Mouse (Mus musculus): ENCODE measurements around the gene Tmem217. TPM values are rescaled to one million over a fixed set of nuclear protein-coding genes. Genes with fewer than 3 reads are reported as not detected.

Gene Tmem217
- polyA plus RNA-seq, 1 experiment from 2014 or later = 1.8 TPM

GRCm38 (mm10) chr17:29491591-29492268, 60.5 kb downstream of the Tmem217 start:
- Histone ChIP-seq H3K4me1 (peaks cover 15% of the 10 kb centered on the region), H3K4me3 (peak overlapping the region; percentile 81), H3K9ac (peak overlapping the region; percentile 88), H3K36me3 (peaks cover 19% of the 10 kb centered on the region), H3K4me2 (replicated peaks) (peak overlapping the region; percentile 74), H3K27ac (peak overlapping the region; percentile 96), H3K27me3 (no peaks in the 10 kb centered on the region), H3K9me3 (no peaks in the 10 kb centered on the region)
- WGBS = under 1% methylated on average over 48 of the region's 48 CpGs
- ATAC-seq (ENCODE audit: insufficient number of reproducible peaks, insufficient read depth, low FRiP score, low TSS enrichment) = no peak

DNA sequence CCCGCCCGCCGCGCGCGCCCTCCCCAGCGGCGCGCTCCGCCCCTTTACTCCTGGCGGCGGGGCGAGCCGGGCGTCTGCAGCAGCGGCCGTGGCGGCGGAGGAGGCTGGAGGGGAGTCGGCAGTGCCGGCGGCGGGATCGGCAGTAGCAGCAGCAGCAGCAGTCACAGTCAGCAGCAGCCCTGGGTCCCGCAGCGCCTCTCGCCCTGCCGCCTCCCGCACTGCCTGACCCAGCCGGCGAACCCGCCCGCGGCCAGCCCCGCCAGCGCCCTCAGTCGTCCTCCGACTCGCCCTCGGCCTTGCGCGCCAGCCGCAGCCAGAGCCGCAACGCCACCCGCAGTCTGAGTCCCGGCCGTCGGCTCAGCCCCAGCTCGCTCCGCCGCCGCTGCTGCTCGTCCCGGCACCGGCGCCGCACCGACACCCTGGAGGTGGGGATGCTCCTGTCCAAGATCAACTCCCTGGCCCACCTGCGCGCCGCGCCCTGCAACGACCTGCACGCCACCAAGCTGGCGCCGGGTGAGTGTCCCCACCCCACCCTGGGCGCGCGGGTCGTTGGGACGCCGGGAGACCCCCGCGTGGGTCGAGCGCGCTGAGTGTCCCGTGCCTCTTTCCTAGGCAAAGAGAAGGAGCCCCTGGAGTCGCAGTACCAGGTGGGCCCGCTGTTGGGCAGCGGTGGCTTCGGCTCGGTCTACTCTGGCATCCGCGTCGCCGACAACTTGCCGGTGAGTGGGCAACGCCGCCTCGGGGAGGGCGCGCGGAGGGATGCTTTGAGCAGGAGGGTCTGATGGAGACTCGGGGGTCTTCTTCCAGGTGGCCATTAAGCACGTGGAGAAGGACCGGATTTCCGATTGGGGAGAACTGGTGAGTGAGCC, 61.2 kb downstream of the Tmem217 start, which contains the start of gene Pim1:
Gene Pim1 (plus strand): TSS at position 41 of the 869 bp plus-strand sequence.
- Histone ChIP-seq H3K4me1 (peaks cover 15% of the 10 kb centered on the region), H3K4me3 (peak within 1 kb of the TSS; percentile 81), H3K27ac (peak within 1 kb of the TSS; percentile 96), H3K9me3 (no peaks in the 10 kb centered on the region), H3K36me3 (peaks cover 15% of the 10 kb centered on the region), H3K4me2 (replicated peaks) (peak within 1 kb of the TSS; percentile 74), H3K9ac (peak within 1 kb of the TSS; percentile 88), H3K27me3 (no peaks in the 10 kb centered on the region)
- WGBS = under 1% methylated on average over 83 of the region's 99 CpGs
- ATAC-seq (ENCODE audit: insufficient number of reproducible peaks, insufficient read depth, low FRiP score, low TSS enrichment) = peak; percentile 69

GRCm38 (mm10) chr17:29489971-29490712, 62.0 kb downstream of the Tmem217 start:
- peak; percentile 80 for ATAC-seq (ENCODE audit: insufficient number of reproducible peaks, insufficient read depth, low FRiP score, low TSS enrichment)
- peak overlapping the region; percentile 88 for H3K9ac ChIP-seq
- under 1% methylated on average over 51 of the region's 68 CpGs for WGBS

DNA sequence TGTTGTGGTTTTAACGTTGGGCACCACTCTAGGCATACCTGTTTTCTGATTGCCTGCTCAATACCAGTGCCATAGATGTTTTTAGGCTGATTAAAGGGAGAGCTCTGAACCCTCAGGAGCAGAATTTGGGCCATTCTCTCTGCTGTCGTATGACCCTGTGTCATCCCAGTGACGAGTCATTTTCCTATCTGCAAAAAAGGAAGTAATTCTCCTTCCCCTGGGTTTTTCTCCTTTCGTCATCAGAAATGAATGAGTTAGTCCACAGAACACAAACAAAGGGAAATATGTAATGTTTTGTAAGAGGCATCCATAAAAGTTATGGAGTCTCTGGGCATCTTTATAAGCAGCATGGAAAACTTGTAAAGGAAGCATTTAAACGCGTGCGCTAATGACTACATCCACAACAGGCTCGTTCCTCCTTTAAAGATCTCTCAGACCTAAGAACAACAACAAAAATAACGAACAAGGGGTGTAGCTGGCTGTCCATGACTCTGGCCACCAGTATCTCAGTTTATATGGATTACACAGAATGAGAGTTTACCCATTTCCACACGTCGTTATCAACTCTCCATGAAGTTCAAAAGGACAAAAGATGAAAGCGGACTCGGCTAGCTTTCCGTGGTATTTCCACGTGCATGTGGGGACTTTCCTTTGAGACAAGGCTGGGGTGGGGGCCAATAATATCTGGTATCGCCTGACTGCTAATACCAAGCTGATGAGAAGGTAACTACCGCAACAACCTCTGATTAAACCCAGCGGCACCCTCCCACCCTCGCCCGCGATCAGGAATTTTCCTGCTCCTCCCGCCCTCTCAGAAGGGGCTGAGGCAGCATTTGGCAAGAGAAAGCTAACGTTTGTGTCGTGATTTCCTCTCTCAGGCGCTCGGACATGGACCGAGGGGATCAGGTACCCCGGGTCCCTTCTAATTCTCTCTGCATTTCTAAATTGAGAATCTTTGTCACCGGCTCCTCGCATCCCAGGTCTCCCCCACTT, 62.9 kb downstream of the Tmem217 start:
- Histone ChIP-seq H3K36me3 (peaks cover 8% of the 10 kb centered on the region), H3K27ac (peak overlapping the region; percentile 96), H3K9me3 (no peaks in the 10 kb centered on the region), H3K27me3 (no peaks in the 10 kb centered on the region), H3K4me2 (replicated peaks) (peak overlapping the region; percentile 73), H3K4me3 (peak overlapping the region; percentile 81), H3K9ac (peak overlapping the region; percentile 88), H3K4me1 (peaks cover 15% of the 10 kb centered on the region)
- no peak for ATAC-seq (ENCODE audit: insufficient number of reproducible peaks, insufficient read depth, low FRiP score, low TSS enrichment)
- 7% methylated on average over 30 of the region's 30 CpGs for WGBS

More at GRCm38 (mm10) chr17:29489971-29490712, 62.0 kb downstream of the Tmem217 start:
- Histone ChIP-seq H3K27me3 (no peaks in the 10 kb centered on the region), H3K27ac (peak overlapping the region; percentile 96), H3K4me2 (replicated peaks) (peak overlapping the region; percentile 74), H3K4me1 (peaks cover 15% of the 10 kb centered on the region), H3K4me3 (peak overlapping the region; percentile 81), H3K36me3 (peaks cover 15% of the 10 kb centered on the region), H3K9me3 (no peaks in the 10 kb centered on the region)

DNA sequence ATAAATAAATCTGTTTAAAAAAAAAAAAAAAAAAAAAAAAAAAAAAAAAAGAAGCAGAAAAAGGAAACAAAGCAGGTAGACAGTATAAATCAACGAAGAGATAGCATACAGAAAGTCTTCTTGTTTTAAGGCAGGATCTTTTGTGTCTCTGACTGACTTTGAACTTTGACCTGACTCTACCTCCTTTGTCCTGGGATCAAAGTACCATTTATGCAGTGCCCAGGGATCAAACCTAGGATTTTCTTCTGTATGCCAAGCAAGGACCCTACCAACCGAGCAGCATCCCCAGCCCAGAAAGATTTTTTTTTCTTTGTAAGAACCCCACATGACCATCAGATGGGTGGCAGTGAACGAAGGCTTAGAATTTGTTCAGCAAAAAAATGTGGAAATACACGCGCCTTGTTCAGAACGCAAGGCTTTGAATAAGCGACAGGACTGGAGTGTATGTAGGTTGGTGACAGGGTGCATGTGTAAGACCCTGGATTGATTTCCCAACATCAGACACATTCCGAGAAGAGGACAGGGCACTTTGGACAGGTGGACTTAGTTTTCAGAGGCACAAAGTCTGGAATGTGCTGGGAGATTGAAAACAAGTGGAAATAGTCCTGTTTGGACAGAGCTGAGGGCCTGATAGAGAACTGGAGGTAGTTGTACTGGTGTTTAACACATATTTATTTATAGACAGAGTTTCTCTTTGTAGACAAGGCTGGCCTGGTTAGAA, 63.8 kb downstream of the Tmem217 start:
- peak overlapping the region; percentile 96; the same call in 1 of the 2 replicates for H3K27ac ChIP-seq
- WGBS = 78% methylated on average over 8 of the region's 8 CpGs
- H3K4me3 ChIP-seq = 0 out of 2 replicates have a peak overlapping the region, but pooled peaks have one; percentile 81

GRCm38 (mm10) chr17:29485336-29486233, 66.6 kb downstream of the Tmem217 start:
- ATAC-seq (ENCODE audit: insufficient number of reproducible peaks, insufficient read depth, low FRiP score, low TSS enrichment) = no peak
- Histone ChIP-seq H3K9ac (no peak overlapping the region), H3K9me3 (peaks cover 6% of the 10 kb centered on the region; the same call in 1 of the 2 replicates), H3K4me3 (no peak overlapping the region), H3K27me3 (no peaks in the 10 kb centered on the region), H3K4me1 (peaks cover 8% of the 10 kb centered on the region; the same call in 1 of the 2 replicates), H3K27ac (no peak overlapping the region), H3K4me2 (replicated peaks) (no peak overlapping the region), H3K36me3 (no peaks in the 10 kb centered on the region)
- WGBS = 65% methylated on average over 3 of the region's 3 CpGs

More for the DNA sequence above, 63.8 kb downstream of the Tmem217 start:
- no peaks in the 10 kb centered on the region; the same call in 1 of the 2 replicates for H3K36me3 ChIP-seq
- no peak overlapping the region for H3K9ac ChIP-seq
- 0 out of 2 replicates have a peak overlapping the region, but pooled peaks have one; percentile 73 for H3K4me2 ChIP-seq (replicated peaks)
- H3K9me3 ChIP-seq = no peaks in the 10 kb centered on the region
- H3K4me1 ChIP-seq = peaks cover 14% of the 10 kb centered on the region
- no peak for ATAC-seq (ENCODE audit: insufficient number of reproducible peaks, insufficient read depth, low FRiP score, low TSS enrichment)
- no peaks in the 10 kb centered on the region for H3K27me3 ChIP-seq

DNA sequence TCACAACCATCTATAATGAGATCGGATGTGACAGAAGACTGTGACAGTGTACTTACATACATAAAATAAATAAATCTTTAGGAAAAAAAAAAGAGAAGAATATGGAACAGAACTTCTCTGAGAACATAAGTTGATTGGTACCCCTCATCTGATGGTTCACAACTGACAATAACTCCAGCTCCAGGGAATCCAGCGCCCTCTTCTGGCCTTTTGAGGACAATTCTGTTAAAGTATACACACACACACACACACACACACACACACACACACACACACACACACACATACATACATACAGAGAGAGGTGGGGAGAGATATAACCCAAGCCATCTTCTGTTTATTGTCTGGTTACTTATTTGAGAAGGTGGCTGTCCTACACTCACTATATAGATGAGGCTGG, 67.8 kb downstream of the Tmem217 start:
- Histone ChIP-seq H3K27me3 (no peaks in the 10 kb centered on the region), H3K27ac (no peak overlapping the region), H3K4me1 (peaks cover 8% of the 10 kb centered on the region; the same call in 1 of the 2 replicates), H3K9ac (no peak overlapping the region), H3K9me3 (peaks cover 6% of the 10 kb centered on the region; the same call in 1 of the 2 replicates), H3K4me3 (no peak overlapping the region), H3K4me2 (replicated peaks) (no peak overlapping the region), H3K36me3 (no peaks in the 10 kb centered on the region)
- 85% methylated on average over 2 of the region's 2 CpGs for WGBS
- no peak for ATAC-seq (ENCODE audit: insufficient number of reproducible peaks, insufficient read depth, low FRiP score, low TSS enrichment)

- no peaks in the 10 kb centered on the region for H3K27me3 ChIP-seq
- no peak overlapping the region for H3K9ac ChIP-seq
- H3K9me3 ChIP-seq = peaks cover 6% of the 10 kb centered on the region; the same call in 1 of the 2 replicates
- no peak overlapping the region for H3K4me3 ChIP-seq
- no peak overlapping the region for H3K27ac ChIP-seq
- 0 out of 2 replicates have a peak, but pooled peaks cover under 1% of the 10 kb centered on the region for H3K4me1 ChIP-seq
- no peaks in the 10 kb centered on the region for H3K36me3 ChIP-seq
- WGBS = 94% methylated on average over 2 of the region's 2 CpGs
- H3K4me2 ChIP-seq (replicated peaks) = no peak overlapping the region
- no peak for ATAC-seq (ENCODE audit: insufficient number of reproducible peaks, insufficient read depth, low FRiP score, low TSS enrichment)
Observed at GRCm38 (mm10) chr17:29483282-29483681, 68.9 kb downstream of the Tmem217 start.

- no peaks in the 10 kb centered on the region for H3K27me3 ChIP-seq
- no peaks in the 10 kb centered on the region for H3K4me1 ChIP-seq
- no peak overlapping the region for H3K4me2 ChIP-seq (replicated peaks)
- WGBS = 91% methylated on average over 7 of the region's 7 CpGs
- no peak overlapping the region for H3K9ac ChIP-seq
- H3K27ac ChIP-seq = no peak overlapping the region
- ATAC-seq (ENCODE audit: insufficient number of reproducible peaks, insufficient read depth, low FRiP score, low TSS enrichment) = no peak
- peaks cover 6% of the 10 kb centered on the region; the same call in 1 of the 2 replicates for H3K9me3 ChIP-seq
- no peak overlapping the region for H3K4me3 ChIP-seq
- H3K36me3 ChIP-seq = no peaks in the 10 kb centered on the region
Observed at GRCm38 (mm10) chr17:29482632-29483031, 69.6 kb downstream of the Tmem217 start.
